Mouse (Mus musculus) hindbrain, postnatal 0 days (tissue): ENCODE results near the gene Rps3. TPM values are rescaled to one million over a fixed set of nuclear protein-coding genes. Genes with fewer than 3 reads are reported as not detected.
A peak's percentile ranks its signal among the peaks of the same experiment; 100 is the strongest.

Experiments
- ATAC-seq: fragments of 200-750 bp; cut with Nextera tagmentation; 2 replicates; pipeline ENCODE4 v1.8.0; 2017; ENCODE audit warnings: mild to moderate bottlenecking, moderate TSS enrichment, moderate library complexity
- DNase-seq: peaks from one replicate; pipeline ENCODE4 v3.0.0-alpha.2; 2015; ENCODE audit warnings: low spot score
- H3K27ac ChIP-seq: fragments of 300-500 bp; sonication (generic); 2 replicates; pipeline ENCODE4 v1.5.1; 2014; ENCODE audit warnings: mild to moderate bottlenecking
- H3K27me3 ChIP-seq: fragments of 300-500 bp; sonication (generic); 2 replicates; pipeline ENCODE4 v1.6.1; 2014; ENCODE audit warnings: low read length, mixed read lengths; ENCODE audit not compliant: insufficient read depth
- H3K36me3 ChIP-seq: fragments of 300-500 bp; sonication (generic); 2 replicates; pipeline ENCODE4 v1.6.1; 2014; ENCODE audit warnings: low read length, mixed read lengths; ENCODE audit not compliant: insufficient read depth
- H3K4me1 ChIP-seq: fragments of 300-500 bp; sonication (generic); 2 replicates; pipeline ENCODE4 v1.6.1; 2014; ENCODE audit warnings: antibody characterized with exemption, low read length, mixed read lengths; ENCODE audit not compliant: insufficient read depth
- H3K4me2 ChIP-seq: fragments of 300-500 bp; sonication (generic); 2 replicates; pipeline ENCODE4 v1.6.1; 2014; ENCODE audit warnings: low read depth, mild to moderate bottlenecking, low read length, moderate library complexity, mixed read lengths
- H3K4me3 ChIP-seq: fragments of 300-500 bp; sonication (generic); 2 replicates; pipeline ENCODE4 v1.5.1; 2014; ENCODE audit warnings: low read length
- H3K9ac ChIP-seq: fragments of 300-500 bp; sonication (generic); replicated peaks from 2 replicates; pipeline ENCODE4 v1.6.1; 2014; ENCODE audit warnings: mild to moderate bottlenecking, low read length, moderate library complexity, mixed read lengths
- H3K9me3 ChIP-seq: fragments of 300-500 bp; sonication (generic); 2 replicates; pipeline ENCODE4 v1.6.1; 2016; ENCODE audit warnings: low read length, mixed read lengths
- CTCF ChIP-seq: IDR thresholded peaks from 2 replicates; pipeline ENCODE4 v1.5.1; 2016; ENCODE audit warnings: antibody characterized with exemption, control low read depth, low read depth
- WGBS: fragments of 180-500 bp; shearing (Covaris S2); extraction: QIAGEN DNeasy Blood & Tissue Kit; methylation state at CpG from one replicate; pipeline ENCODE4 v1.1.7; 2014; 5-methylcytosine and 5-hydroxymethylcytosine counted together
- polyA plus RNA-seq: library from polyadenylated mRNA; unstranded; fragments of >200 nt; fragmentation: Nextera tagmentation; extraction: Ambion mirVana; gene quantifications from 2 replicates; pipeline ENCODE4 v1.2.1, GENCODE M21; 2015
- total RNA-seq: library from RNA; depleted of rRNA; stranded (reverse); fragments of >200 nt; gene quantifications from 2 replicates; pipeline ENCODE4 v1.2.3, GENCODE M21; 2014; rRNA removed

The Rps3 gene
- total RNA-seq (526 and 754 TPM in 2 replicates), polyA plus RNA-seq (456 and 459 TPM in 2 replicates)

- H3K27ac ChIP-seq: peak within 1 kb of the TSS; percentile 92
- ATAC-seq: peak; percentile 98
- peak within 1 kb of the TSS; percentile 60 for H3K4me3 ChIP-seq
- peak; percentile 99 for DNase-seq
- TF ChIP-seq CTCF: no peak
- H3K4me2 ChIP-seq: peak within 1 kb of the TSS; percentile 60
- no peaks in the 10 kb centered on the region for H3K9me3 ChIP-seq
- no peaks in the 10 kb centered on the region for H3K27me3 ChIP-seq
- peak within 1 kb of the TSS; percentile 74 for H3K9ac ChIP-seq
- H3K4me1 ChIP-seq: peaks cover 9% of the 10 kb centered on the region; the same call in 1 of the 2 replicates
- under 1% methylated on average over 45 of the region's 45 CpGs for WGBS
- peaks cover 34% of the 10 kb centered on the region for H3K36me3 ChIP-seq
Measured at GRCm38 (mm10) chr7:99483271-99483923, at the start of gene Rps3. TSS of gene Rps3 (minus strand) at chr7:99483738.

DNA sequence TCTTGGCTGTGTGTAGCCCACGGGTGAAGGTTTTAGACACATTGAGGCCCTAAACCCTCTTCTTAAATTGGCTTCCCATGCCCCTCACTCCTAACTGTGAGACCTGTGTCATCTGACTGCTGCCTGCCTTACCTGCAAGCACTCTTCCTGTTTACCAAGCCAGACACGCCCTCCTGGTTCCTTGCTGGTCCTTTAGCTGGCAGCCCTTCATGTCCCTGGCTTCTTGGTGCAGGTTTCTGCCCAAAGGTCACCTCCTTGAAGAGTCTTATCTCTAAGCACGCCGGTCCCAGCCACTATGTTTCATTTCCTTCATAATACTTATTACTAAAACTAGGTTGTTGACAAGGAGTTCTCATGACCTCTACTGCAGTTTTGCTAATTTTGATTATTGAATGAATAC is 49.0 kb upstream of the Rps3 start:
- 90% methylated on average over 4 of the region's 4 CpGs for WGBS
- no peak for ATAC-seq

DNA sequence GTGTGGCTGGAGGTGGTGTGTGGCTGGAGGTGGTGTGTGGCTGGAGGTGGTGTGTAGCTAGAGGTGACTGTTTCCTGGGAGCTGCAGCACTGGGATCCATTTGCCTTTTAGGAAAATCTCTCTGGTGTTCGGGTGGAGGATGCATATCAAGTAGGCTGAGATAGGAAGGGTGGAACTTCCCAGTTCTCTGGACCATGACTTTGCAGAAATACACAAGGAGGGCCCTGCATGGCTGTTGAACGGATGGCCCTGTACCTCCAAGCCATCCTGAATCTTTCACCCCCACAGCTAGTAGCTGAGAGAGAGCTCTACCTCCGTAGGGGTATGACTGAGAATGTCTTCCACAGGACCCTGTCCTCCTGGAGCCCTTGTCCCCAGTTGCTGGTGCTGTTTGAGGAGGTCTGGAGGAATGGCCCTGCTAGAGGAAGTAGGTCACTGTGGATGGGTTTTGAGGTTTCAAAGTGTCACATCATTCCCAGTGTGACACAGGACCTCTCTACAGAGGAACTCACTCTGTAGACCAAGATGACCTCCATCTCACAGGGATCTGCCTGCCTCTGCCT is 48.0 kb upstream of the Rps3 start:
- no peaks in the 10 kb centered on the region for H3K9me3 ChIP-seq
- no peaks in the 10 kb centered on the region for H3K27me3 ChIP-seq
- no peaks in the 10 kb centered on the region for H3K36me3 ChIP-seq
- H3K27ac ChIP-seq: no peak overlapping the region
- DNase-seq (no peak), ATAC-seq (no peak)
- H3K4me1 ChIP-seq: peaks cover 7% of the 10 kb centered on the region
- 88% methylated on average over 3 of the region's 3 CpGs for WGBS
- H3K9ac ChIP-seq: no peak overlapping the region
- no peak overlapping the region for H3K4me3 ChIP-seq
- no peak overlapping the region for H3K4me2 ChIP-seq
- no peak for TF ChIP-seq CTCF

More for the DNA sequence above, 49.0 kb upstream of the Rps3 start:
- Histone ChIP-seq H3K4me3 (no peak overlapping the region), H3K27ac (no peak overlapping the region), H3K4me2 (no peak overlapping the region), H3K9ac (no peak overlapping the region), H3K27me3 (no peaks in the 10 kb centered on the region), H3K9me3 (no peaks in the 10 kb centered on the region), H3K36me3 (no peaks in the 10 kb centered on the region), H3K4me1 (peaks cover 16% of the 10 kb centered on the region)
- DNase-seq: no peak
- TF ChIP-seq CTCF: no peak

DNA sequence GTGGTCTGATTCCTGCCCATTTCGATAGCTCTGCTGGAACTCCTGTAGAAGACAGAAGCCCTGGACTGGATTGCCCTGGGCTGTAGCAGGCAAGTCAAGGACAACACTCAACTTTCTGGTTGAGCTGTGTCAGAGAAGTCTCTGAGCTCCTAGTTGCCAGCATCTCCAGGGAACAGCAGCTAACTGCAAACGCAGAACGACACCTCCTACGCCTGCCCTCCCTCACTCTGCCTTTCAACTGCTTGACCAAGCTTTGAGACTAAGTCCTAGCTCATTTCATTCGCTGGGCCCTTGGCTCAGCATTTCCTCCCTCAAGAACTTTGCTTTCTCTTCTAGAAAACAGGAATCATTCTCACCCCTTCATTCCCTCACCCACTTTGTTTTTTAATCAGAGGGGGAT is 45.9 kb upstream of the Rps3 start:
- no peak for DNase-seq
- no peaks in the 10 kb centered on the region for H3K9me3 ChIP-seq
- H3K27me3 ChIP-seq: no peaks in the 10 kb centered on the region
- WGBS: 49% methylated on average over 5 of the region's 5 CpGs
- H3K4me1 ChIP-seq: no peaks in the 10 kb centered on the region
- H3K36me3 ChIP-seq: no peaks in the 10 kb centered on the region
- no peak for TF ChIP-seq CTCF
- no peak for ATAC-seq
- H3K9ac ChIP-seq: no peak overlapping the region
- H3K4me2 ChIP-seq: no peak overlapping the region
- H3K4me3 ChIP-seq: no peak overlapping the region
- H3K27ac ChIP-seq: no peak overlapping the region

GRCm38 (mm10) chr7:99528547-99528946 is 45.0 kb upstream of the Rps3 start:
- Histone ChIP-seq H3K27me3 (no peaks in the 10 kb centered on the region), H3K4me1 (no peaks in the 10 kb centered on the region), H3K9me3 (no peaks in the 10 kb centered on the region), H3K9ac (no peak overlapping the region), H3K4me2 (no peak overlapping the region), H3K27ac (no peak overlapping the region), H3K36me3 (no peaks in the 10 kb centered on the region), H3K4me3 (no peak overlapping the region)
- ATAC-seq (no peak), DNase-seq (no peak)
- whole genome bisulfite sequencing: 70% methylated on average over 2 of the region's 2 CpGs
- TF ChIP-seq CTCF: no peak

- no peak overlapping the region for H3K4me2 ChIP-seq
- H3K27me3 ChIP-seq: no peaks in the 10 kb centered on the region
- H3K9me3 ChIP-seq: no peaks in the 10 kb centered on the region
- TF ChIP-seq CTCF: no peak
- H3K27ac ChIP-seq: no peak overlapping the region
- no peaks in the 10 kb centered on the region for H3K36me3 ChIP-seq
- H3K4me1 ChIP-seq: no peaks in the 10 kb centered on the region
- ATAC-seq (no peak), DNase-seq (no peak)
- H3K4me3 ChIP-seq: no peak overlapping the region
- no peak overlapping the region for H3K9ac ChIP-seq
- 97% methylated on average over 1 of the region's 1 CpGs for WGBS
Measured at GRCm38 (mm10) chr7:99523837-99524236, 40.3 kb upstream of the Rps3 start.

GRCm38 (mm10) chr7:99523121-99523520 is 39.6 kb upstream of the Rps3 start:
- Histone ChIP-seq H3K9ac (no peak overlapping the region), H3K4me2 (no peak overlapping the region), H3K27me3 (no peaks in the 10 kb centered on the region), H3K4me1 (no peaks in the 10 kb centered on the region), H3K36me3 (no peaks in the 10 kb centered on the region), H3K4me3 (no peak overlapping the region), H3K27ac (no peak overlapping the region), H3K9me3 (no peaks in the 10 kb centered on the region)
- ATAC-seq (no peak), DNase-seq (no peak)
- WGBS: 84% methylated on average over 8 of the region's 8 CpGs
- no peak for TF ChIP-seq CTCF
